Mouse (Mus musculus) heart, embryonic 15.5 days (tissue): ENCODE data around the gene Fam243. TPM values are rescaled to one million over a fixed set of nuclear protein-coding genes. Genes with fewer than 3 reads are reported as not detected.
A peak's percentile ranks its signal among the peaks of the same experiment; 100 is the strongest.

ENCODE experiments used
- ATAC-seq: fragments of 200-750 bp; cut with Nextera tagmentation; replicated peaks from 2 replicates; pipeline ENCODE4 v1.8.0; 2017; ENCODE audit warnings: low read depth, moderate TSS enrichment; ENCODE audit not compliant: insufficient number of reproducible peaks, insufficient read depth, low FRiP score
- H3K27ac ChIP-seq: fragments of 300-500 bp; sonication (generic); 2 replicates; pipeline ENCODE4 v1.5.1; 2015; ENCODE audit warnings: mild to moderate bottlenecking, inconsistent platforms
- H3K27me3 ChIP-seq: fragments of 300-500 bp; sonication (generic); 2 replicates; pipeline ENCODE4 v1.6.1; 2015; ENCODE audit warnings: inconsistent platforms
- H3K36me3 ChIP-seq: fragments of 300-500 bp; sonication (generic); 2 replicates; pipeline ENCODE4 v1.6.1; 2015; ENCODE audit warnings: mild to moderate bottlenecking, inconsistent platforms
- H3K4me1 ChIP-seq: fragments of 300-500 bp; sonication (generic); replicated peaks from 2 replicates; pipeline ENCODE4 v1.6.1; 2015; ENCODE audit warnings: inconsistent platforms
- H3K4me2 ChIP-seq: fragments of 300-500 bp; sonication (generic); 2 replicates; pipeline ENCODE4 v1.6.1; 2015; ENCODE audit warnings: inconsistent platforms, mild to moderate bottlenecking, moderate library complexity
- H3K4me3 ChIP-seq: fragments of 300-500 bp; sonication (generic); 2 replicates; pipeline ENCODE4 v1.5.1; 2015; ENCODE audit warnings: mild to moderate bottlenecking, inconsistent platforms
- H3K9ac ChIP-seq: fragments of 300-500 bp; sonication (generic); 2 replicates; pipeline ENCODE4 v1.6.1; 2015; ENCODE audit warnings: mild to moderate bottlenecking, inconsistent platforms
- H3K9me3 ChIP-seq: fragments of 300-500 bp; sonication (generic); replicated peaks from 2 replicates; pipeline ENCODE4 v1.6.1; 2016; ENCODE audit warnings: inconsistent platforms
- WGBS: fragments of 180-500 bp; shearing (Covaris S2); methylation state at CpG from one replicate; pipeline ENCODE4 v1.1.7; 2015; ENCODE audit warnings: mixed read lengths; 5-methylcytosine and 5-hydroxymethylcytosine counted together
- polyA plus RNA-seq: library from polyadenylated mRNA; unstranded; fragments of >200 nt; fragmentation: Nextera tagmentation; extraction: Ambion mirVana; gene quantifications from 2 replicates; pipeline ENCODE4 v1.2.1, GENCODE M21; 2015

The Fam243 gene
- not detected in 2 replicates for polyA plus RNA-seq

DNA sequence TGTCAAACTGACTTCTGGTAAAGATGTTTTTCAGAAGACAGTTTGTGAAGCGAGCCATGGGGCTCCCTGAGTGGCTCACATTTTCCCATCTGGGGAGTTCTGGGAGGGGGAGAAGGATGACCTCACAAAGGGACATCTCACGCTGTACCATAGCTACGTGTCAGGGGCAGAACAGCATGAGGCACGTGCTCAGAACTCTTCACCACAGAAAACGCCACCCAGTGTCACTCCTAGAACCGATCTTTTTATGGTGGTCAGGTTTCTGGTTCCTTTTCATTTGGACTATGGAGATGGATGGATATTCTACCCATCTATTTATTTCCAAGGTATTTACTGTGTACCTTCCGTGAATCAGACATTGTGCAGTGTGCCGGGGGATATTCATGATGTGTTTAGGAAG is at the start of gene Fam243:
Fam243 (minus strand) TSS at position 101 of the 400 bp plus-strand sequence.
- ATAC-seq: no peak
- no peak within 1 kb of the TSS for H3K4me3 ChIP-seq
- H3K4me1 ChIP-seq: no peaks in the 10 kb centered on the region
- no peaks in the 10 kb centered on the region for H3K36me3 ChIP-seq
- no peaks in the 10 kb centered on the region for H3K9me3 ChIP-seq
- no peak within 1 kb of the TSS for H3K4me2 ChIP-seq
- WGBS: 90% methylated on average over 8 of the region's 8 CpGs
- no peaks in the 10 kb centered on the region for H3K27me3 ChIP-seq
- H3K27ac ChIP-seq: no peak within 1 kb of the TSS
- no peak within 1 kb of the TSS for H3K9ac ChIP-seq

GRCm38 (mm10) chr16:92369260-92369659 is 48.0 kb upstream of the Fam243 start:
- Histone ChIP-seq H3K9me3 (no peaks in the 10 kb centered on the region), H3K4me3 (no peak overlapping the region), H3K27me3 (no peaks in the 10 kb centered on the region), H3K27ac (peak overlapping the region; percentile 41; the same call in 1 of the 2 replicates), H3K9ac (no peak overlapping the region), H3K4me2 (no peak overlapping the region), H3K36me3 (no peaks in the 10 kb centered on the region), H3K4me1 (peaks cover 30% of the 10 kb centered on the region)
- WGBS: 38% methylated on average over 2 of the region's 2 CpGs
- ATAC-seq: 0 out of 2 replicates have a peak, but pooled peaks have one; percentile 54

DNA sequence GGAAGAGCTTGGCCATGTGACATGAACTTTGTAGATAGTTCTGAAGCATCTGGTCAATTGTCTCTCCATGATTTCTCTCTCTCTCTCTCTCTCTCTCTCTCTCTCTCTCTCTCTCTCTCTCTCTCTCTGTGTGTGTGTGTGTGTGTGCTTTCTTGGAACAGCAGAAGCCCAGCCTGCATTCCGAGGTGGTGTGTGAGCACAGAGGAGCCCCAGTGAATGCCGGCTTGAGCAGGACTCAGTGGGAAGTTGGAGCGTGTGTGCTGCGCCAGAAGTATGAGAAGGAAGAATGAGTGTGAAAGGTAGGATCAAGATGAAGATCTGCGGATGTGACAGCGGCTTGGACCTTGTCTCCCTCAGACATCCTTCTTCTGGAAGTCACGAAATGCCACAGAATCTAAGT is 44.2 kb upstream of the Fam243 start:
- WGBS: 50% methylated on average over 7 of the region's 7 CpGs
- H3K27ac ChIP-seq: no peak overlapping the region
- H3K4me1 ChIP-seq: peaks cover 18% of the 10 kb centered on the region
- no peak for ATAC-seq
- H3K9me3 ChIP-seq: no peaks in the 10 kb centered on the region
- H3K4me3 ChIP-seq: no peak overlapping the region
- H3K4me2 ChIP-seq: no peak overlapping the region
- no peaks in the 10 kb centered on the region for H3K36me3 ChIP-seq
- H3K9ac ChIP-seq: no peak overlapping the region
- no peaks in the 10 kb centered on the region for H3K27me3 ChIP-seq

DNA sequence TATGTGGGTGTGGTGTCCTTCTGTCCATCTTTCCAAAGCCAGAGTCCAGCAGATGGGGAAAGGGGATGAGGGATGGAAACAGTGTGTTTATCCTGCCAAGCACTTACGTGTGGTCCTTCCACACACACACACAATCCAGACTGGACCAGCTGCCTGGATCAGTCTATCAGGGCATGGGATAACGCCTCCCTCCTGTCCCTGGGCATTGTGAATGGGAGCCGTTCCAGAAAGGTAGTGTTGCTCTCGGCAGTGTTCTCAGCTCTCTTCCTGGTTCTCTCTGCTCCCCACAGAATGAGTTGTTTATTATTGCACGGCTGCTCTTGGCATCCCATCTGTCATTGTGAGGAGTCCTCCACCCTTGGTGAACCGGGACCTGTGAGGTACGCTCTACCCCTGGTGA is 39.5 kb upstream of the Fam243 start:
- no peak for ATAC-seq
- Histone ChIP-seq H3K27ac (no peak overlapping the region), H3K27me3 (no peaks in the 10 kb centered on the region), H3K4me3 (no peak overlapping the region), H3K9me3 (no peaks in the 10 kb centered on the region), H3K9ac (no peak overlapping the region), H3K4me2 (no peak overlapping the region), H3K4me1 (peaks cover 34% of the 10 kb centered on the region), H3K36me3 (no peaks in the 10 kb centered on the region)
- 70% methylated on average over 7 of the region's 7 CpGs for WGBS

DNA sequence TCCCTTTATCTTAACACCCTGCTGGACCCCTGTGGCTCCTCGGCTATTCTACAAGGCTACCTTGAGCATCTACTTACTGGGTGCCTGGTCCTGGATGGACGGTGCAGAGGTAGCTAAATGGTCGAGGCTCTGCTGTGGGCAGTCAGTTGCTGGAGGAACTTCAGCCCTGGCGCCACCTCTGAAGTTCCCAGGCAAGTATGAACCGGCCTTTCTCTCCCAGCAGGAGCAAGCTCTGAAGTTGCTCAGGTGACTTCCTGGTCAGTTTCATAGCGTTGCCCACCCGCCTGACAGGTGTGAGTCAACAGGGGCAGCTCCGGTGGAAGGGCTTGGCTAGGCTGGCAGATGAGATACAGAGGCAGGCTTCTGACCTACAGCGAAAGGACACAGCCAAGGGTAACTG is 38.0 kb upstream of the Fam243 start, which contains the start of gene Kcne1:
Kcne1 (minus strand) TSS at position 240 of the 400 bp plus-strand sequence.
- Histone ChIP-seq H3K4me3 (peak within 1 kb of the TSS; percentile 44), H3K27me3 (no peaks in the 10 kb centered on the region), H3K36me3 (no peaks in the 10 kb centered on the region), H3K4me2 (peak within 1 kb of the TSS; percentile 53), H3K9ac (peak within 1 kb of the TSS; percentile 50), H3K4me1 (peaks cover 44% of the 10 kb centered on the region), H3K9me3 (no peaks in the 10 kb centered on the region), H3K27ac (peak within 1 kb of the TSS; percentile 78)
- WGBS: 50% methylated on average over 9 of the region's 9 CpGs
- ATAC-seq: no peak

DNA sequence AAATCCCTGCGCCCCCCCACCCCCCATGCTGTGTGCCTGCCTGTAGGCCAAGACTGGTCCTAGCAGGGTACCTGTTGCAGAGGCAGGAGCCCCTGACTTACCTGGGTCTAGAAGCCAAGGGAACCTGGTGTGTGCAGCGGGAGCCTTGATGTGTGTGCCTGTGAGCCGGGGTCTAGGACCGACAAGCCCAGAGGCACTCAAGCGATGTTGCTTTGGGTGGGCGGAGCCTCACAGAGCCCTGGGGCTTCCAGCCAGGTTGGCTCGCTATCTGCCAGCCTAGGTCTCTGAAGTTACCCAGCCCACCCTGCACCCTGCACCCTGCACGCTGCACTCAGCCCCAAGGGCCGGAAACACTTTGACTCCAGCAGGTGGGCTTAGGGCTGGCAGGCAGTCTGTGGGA is 37.5 kb upstream of the Fam243 start:
- Histone ChIP-seq H3K9me3 (no peaks in the 10 kb centered on the region), H3K4me2 (peak overlapping the region; percentile 53), H3K27me3 (no peaks in the 10 kb centered on the region), H3K4me1 (peaks cover 47% of the 10 kb centered on the region), H3K27ac (peak overlapping the region; percentile 78), H3K9ac (peak overlapping the region; percentile 50), H3K36me3 (no peaks in the 10 kb centered on the region), H3K4me3 (peak overlapping the region; percentile 44)
- 19% methylated on average over 9 of the region's 9 CpGs for WGBS
- peak; percentile 63 for ATAC-seq

DNA sequence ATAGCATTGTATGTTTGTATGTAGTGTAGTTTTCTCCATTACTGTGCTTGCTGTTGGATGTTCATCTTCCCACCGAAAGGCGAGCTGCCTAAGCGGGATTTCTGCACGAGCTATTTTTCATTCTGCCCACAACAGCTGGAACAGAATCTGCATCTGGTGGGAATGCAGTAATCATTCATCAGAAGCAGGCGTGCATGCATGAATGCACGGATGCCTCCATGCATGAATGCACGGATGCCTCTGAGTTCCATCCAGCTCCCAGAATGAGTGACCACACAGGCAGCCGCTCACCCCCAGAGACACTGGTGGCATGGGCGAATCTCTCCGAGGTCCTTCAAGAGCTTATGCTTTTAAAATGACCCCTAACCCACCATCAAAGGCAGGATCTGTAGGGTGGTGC is 36.3 kb upstream of the Fam243 start:
- H3K9me3 ChIP-seq: no peaks in the 10 kb centered on the region
- H3K4me1 ChIP-seq: peaks cover 47% of the 10 kb centered on the region
- no peaks in the 10 kb centered on the region for H3K36me3 ChIP-seq
- H3K4me2 ChIP-seq: peak overlapping the region; percentile 53
- WGBS: 82% methylated on average over 10 of the region's 10 CpGs
- peak overlapping the region; percentile 44 for H3K4me3 ChIP-seq
- ATAC-seq: no peak
- no peaks in the 10 kb centered on the region for H3K27me3 ChIP-seq
- no peak overlapping the region for H3K9ac ChIP-seq
- H3K27ac ChIP-seq: peak overlapping the region; percentile 78

DNA sequence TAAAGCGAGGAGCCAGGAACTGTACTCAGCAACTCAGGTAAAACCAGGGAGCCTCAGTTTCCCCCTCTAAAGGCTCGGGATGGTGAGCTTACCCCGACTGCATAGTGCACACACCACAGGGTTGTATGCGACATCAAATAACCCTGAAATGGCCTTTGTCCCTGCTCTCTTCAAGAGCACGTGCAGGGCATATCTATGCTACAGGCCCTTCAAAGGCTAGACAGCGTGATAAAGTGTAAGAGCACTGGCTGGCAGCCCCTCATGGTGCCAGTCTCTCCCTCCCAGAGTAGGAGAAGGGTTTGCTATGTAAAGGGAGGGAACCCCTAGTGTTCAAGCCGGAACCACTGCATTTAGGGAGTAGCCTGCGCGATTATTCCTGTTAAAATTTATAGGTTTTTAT is 35.8 kb upstream of the Fam243 start:
- ATAC-seq: peak; percentile 63
- H3K4me3 ChIP-seq: peak overlapping the region; percentile 44; the same call in 1 of the 2 replicates
- H3K4me2 ChIP-seq: peak overlapping the region; percentile 53
- peaks cover 47% of the 10 kb centered on the region for H3K4me1 ChIP-seq
- peak overlapping the region; percentile 78 for H3K27ac ChIP-seq
- no peaks in the 10 kb centered on the region for H3K27me3 ChIP-seq
- H3K36me3 ChIP-seq: no peaks in the 10 kb centered on the region
- no peak overlapping the region for H3K9ac ChIP-seq
- H3K9me3 ChIP-seq: no peaks in the 10 kb centered on the region
- WGBS: 59% methylated on average over 9 of the region's 9 CpGs

- Histone ChIP-seq H3K9ac (peak overlapping the region; percentile 29), H3K4me3 (no peak overlapping the region), H3K27ac (peak overlapping the region; percentile 78), H3K27me3 (no peaks in the 10 kb centered on the region), H3K4me1 (peaks cover 47% of the 10 kb centered on the region), H3K9me3 (no peaks in the 10 kb centered on the region), H3K4me2 (peak overlapping the region; percentile 53), H3K36me3 (no peaks in the 10 kb centered on the region)
- 26% methylated on average over 11 of the region's 11 CpGs for WGBS
- no peak for ATAC-seq
Observed at GRCm38 (mm10) chr16:92355982-92356381, 34.7 kb upstream of the Fam243 start.

GRCm38 (mm10) chr16:92355366-92355765 is 34.1 kb upstream of the Fam243 start:
- Histone ChIP-seq H3K4me2 (0 out of 2 replicates have a peak overlapping the region, but pooled peaks have one; percentile 53), H3K4me3 (no peak overlapping the region), H3K4me1 (peaks cover 47% of the 10 kb centered on the region), H3K27me3 (no peaks in the 10 kb centered on the region), H3K27ac (peak overlapping the region; percentile 78), H3K36me3 (no peaks in the 10 kb centered on the region), H3K9me3 (no peaks in the 10 kb centered on the region), H3K9ac (0 out of 2 replicates have a peak overlapping the region, but pooled peaks have one; percentile 29)
- 64% methylated on average over 5 of the region's 5 CpGs for WGBS
- ATAC-seq: no peak

DNA sequence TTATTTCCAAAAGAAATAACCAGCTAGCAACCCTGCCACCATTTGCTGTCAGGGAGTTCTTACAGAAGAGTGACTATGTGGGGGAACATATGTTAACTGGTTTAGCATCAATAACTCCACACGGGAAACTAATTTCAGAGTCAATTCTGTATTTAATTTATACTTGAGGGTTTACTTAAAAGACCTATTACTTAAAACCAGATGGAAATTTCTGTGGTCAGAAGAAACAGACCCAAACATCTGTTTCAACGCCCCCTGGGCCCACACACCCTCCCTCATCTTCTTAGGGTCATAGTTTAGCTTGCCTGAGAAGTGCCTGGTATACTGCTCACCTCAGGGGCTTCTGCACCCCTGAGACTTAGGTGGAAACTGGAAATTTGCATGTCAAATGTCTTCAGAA is 32.7 kb upstream of the Fam243 start:
- no peaks in the 10 kb centered on the region for H3K36me3 ChIP-seq
- peak overlapping the region; percentile 78; the same call in 1 of the 2 replicates for H3K27ac ChIP-seq
- no peak overlapping the region for H3K9ac ChIP-seq
- H3K4me1 ChIP-seq: peaks cover 42% of the 10 kb centered on the region
- H3K4me2 ChIP-seq: no peak overlapping the region
- H3K4me3 ChIP-seq: no peak overlapping the region
- H3K27me3 ChIP-seq: no peaks in the 10 kb centered on the region
- WGBS: 82% methylated on average over 2 of the region's 2 CpGs
- ATAC-seq: no peak
- H3K9me3 ChIP-seq: no peaks in the 10 kb centered on the region

GRCm38 (mm10) chr16:92353295-92353694 is 32.1 kb upstream of the Fam243 start:
- Histone ChIP-seq H3K9ac (no peak overlapping the region), H3K4me3 (no peak overlapping the region), H3K4me1 (peaks cover 37% of the 10 kb centered on the region), H3K36me3 (no peaks in the 10 kb centered on the region), H3K4me2 (no peak overlapping the region), H3K27me3 (no peaks in the 10 kb centered on the region), H3K27ac (no peak overlapping the region), H3K9me3 (no peaks in the 10 kb centered on the region)
- ATAC-seq: no peak
- 85% methylated on average over 12 of the region's 12 CpGs for WGBS
